In genomic region chr7:40799794-40800193, GRCm38 (mm10) we compare ENCODE assay signal across 31 mouse cellular contexts.
"Had no signal": no experiment of that assay in that cellular context is flagged by ENCODE, and none has a peak within 500 bp of the region (broad histone marks: within the 10 kb centered on the region; RNA-seq: fewer than 3 reads in every experiment).

No protein-coding gene starts in this region.

- H3K4me2 ChIP-seq: limb, embryonic 12.5 days; limb, embryonic 13.5 days; limb, embryonic 15.5 days; liver, embryonic 11.5 days; liver, embryonic 12.5 days; liver, embryonic 13.5 days; liver, embryonic 15.5 days; lung, embryonic 14.5 days; lung, embryonic 15.5 days; midbrain, embryonic 11.5 days; midbrain, embryonic 12.5 days; midbrain, embryonic 13.5 days; midbrain, embryonic 15.5 days had no signal

- H3K9ac ChIP-seq: limb, embryonic 12.5 days; limb, embryonic 13.5 days; limb, embryonic 15.5 days; liver, embryonic 12.5 days; liver, embryonic 13.5 days; liver, embryonic 14.5 days; liver, embryonic 15.5 days; liver, postnatal 0 days; lung, embryonic 14.5 days; lung, embryonic 15.5 days; midbrain, embryonic 12.5 days; midbrain, embryonic 13.5 days; midbrain, embryonic 15.5 days had no signal

- H3K27ac ChIP-seq: limb, embryonic 10.5 days; limb, embryonic 12.5 days; limb, embryonic 13.5 days; limb, embryonic 15.5 days; liver, embryonic 12.5 days; liver, embryonic 13.5 days; liver, embryonic 14.5 days; liver, embryonic 15.5 days; lung, embryonic 15.5 days; macrophage; midbrain, embryonic 10.5 days; midbrain, embryonic 12.5 days; midbrain, embryonic 13.5 days; midbrain, embryonic 15.5 days had no signal

- H3K9me3 ChIP-seq: limb, embryonic 10.5 days; limb, embryonic 12.5 days; limb, embryonic 13.5 days; limb, embryonic 15.5 days; liver, embryonic 12.5 days; liver, embryonic 13.5 days; liver, embryonic 15.5 days; lung, embryonic 15.5 days; midbrain, embryonic 10.5 days; midbrain, embryonic 12.5 days; midbrain, embryonic 13.5 days; midbrain, embryonic 15.5 days had no signal

- DNase-seq: left cerebral cortex, postnatal 4 days; liver; liver, embryonic 13.5 days; liver, postnatal 0 days; lung, adult 18-20 months; lung, adult 2 months; lung, embryonic 14.5 days; lung, postnatal 10 days; lung, postnatal 14 days; lung, postnatal 36 days; lung, postnatal 4 days; midbrain, embryonic 14.5 days had no signal

- H3K27me3 ChIP-seq: limb, embryonic 12.5 days; limb, embryonic 13.5 days; limb, embryonic 15.5 days; liver, embryonic 12.5 days; liver, embryonic 13.5 days; liver, embryonic 15.5 days; lung, embryonic 15.5 days; megakaryocyte, embryonic 14.5 days; midbrain, embryonic 12.5 days; midbrain, embryonic 13.5 days; midbrain, embryonic 15.5 days had no signal

- ATAC-seq: liver, embryonic 12.5 days; liver, postnatal 0 days; lung, postnatal 0 days; midbrain, embryonic 13.5 days; midbrain, embryonic 15.5 days; midbrain, embryonic 16.5 days had no signal

- H3K4me1 ChIP-seq: limb, embryonic 12.5 days; limb, embryonic 13.5 days; limb, embryonic 15.5 days; liver, embryonic 12.5 days; liver, embryonic 13.5 days; liver, embryonic 15.5 days; lung, embryonic 15.5 days; megakaryocyte, embryonic 14.5 days; midbrain, embryonic 10.5 days; midbrain, embryonic 12.5 days; midbrain, embryonic 13.5 days; midbrain, embryonic 15.5 days had no signal

- H3K36me3 ChIP-seq: limb, embryonic 10.5 days; limb, embryonic 12.5 days; limb, embryonic 13.5 days; limb, embryonic 15.5 days; liver, embryonic 12.5 days; liver, embryonic 13.5 days; liver, embryonic 15.5 days; lung, embryonic 15.5 days; midbrain, embryonic 10.5 days; midbrain, embryonic 12.5 days; midbrain, embryonic 13.5 days; midbrain, embryonic 15.5 days had no signal

- H3K4me3 ChIP-seq: limb, embryonic 10.5 days; limb, embryonic 12.5 days; limb, embryonic 13.5 days; limb, embryonic 15.5 days; liver, embryonic 12.5 days; liver, embryonic 13.5 days; liver, embryonic 15.5 days; lung, embryonic 15.5 days; megakaryocyte, embryonic 14.5 days; midbrain, embryonic 10.5 days; midbrain, embryonic 12.5 days; midbrain, embryonic 13.5 days; midbrain, embryonic 15.5 days; myocyte had no signal
